Mouse (Mus musculus) CH12.LX (cell line): ENCODE measurements around the gene Ajuba.

Experiments
- CHD1 ChIP-seq: IDR thresholded peaks from 2 replicates; pipeline ENCODE4 v1.6.1; 2012; ENCODE audit warnings: low read depth, low read length, improper control_type of control experiment, inconsistent platforms
- CTCF ChIP-seq, 2 experiments: IDR thresholded peaks in 1 of 2; conservative IDR thresholded peaks in 1 of 2; 2 replicates each; pipeline ENCODE4 v1.5.1; 2011 to 2012; ENCODE audit warnings: low read depth in 2 of 2, low read length in 2 of 2, improper control_type of control experiment in 1 of 2, inconsistent platforms in 1 of 2, mild to moderate bottlenecking in 1 of 2, moderate library complexity in 1 of 2
- ETS1 ChIP-seq: conservative IDR thresholded peaks from 2 replicates; pipeline ENCODE4 v1.6.1; 2012; ENCODE audit warnings: low read depth, mild to moderate bottlenecking, inconsistent platforms, low read length, improper control_type of control experiment, moderate library complexity
- MAX ChIP-seq: IDR thresholded peaks from 2 replicates; pipeline ENCODE4 v1.6.1; 2011; ENCODE audit warnings: low read length, improper control_type of control experiment
- MEF2A ChIP-seq: IDR thresholded peaks from 2 replicates; pipeline ENCODE4 v1.6.1; 2014; ENCODE audit warnings: low read depth, mild to moderate bottlenecking, inconsistent platforms, low read length, improper control_type of control experiment, borderline replicate concordance
- MYC ChIP-seq: IDR thresholded peaks from 2 replicates; pipeline ENCODE4 v1.6.1; 2011; ENCODE audit warnings: low read depth, mild to moderate bottlenecking, improper control_type of control experiment, low read length
- POLR2A ChIP-seq: IDR thresholded peaks from 2 replicates; pipeline ENCODE4 v1.6.1; 2011; ENCODE audit warnings: low read depth, mild to moderate bottlenecking, improper control_type of control experiment, low read length
- RAD21 ChIP-seq: IDR thresholded peaks from 2 replicates; pipeline ENCODE4 v1.6.1; 2011; ENCODE audit warnings: low read depth, mild to moderate bottlenecking, low read length, improper control_type of control experiment, moderate library complexity
- ZKSCAN1 ChIP-seq: IDR thresholded peaks from 2 replicates; pipeline ENCODE4 v1.6.1; 2012; ENCODE audit warnings: low read depth, inconsistent platforms, low read length, improper control_type of control experiment, borderline replicate concordance

GRCm38 (mm10) chr14:54568694-54569414 lies 8.5 kb downstream of the Ajuba start:
- TF ChIP-seq RAD21, result peak; percentile 86
- TF ChIP-seq CTCF (conservative IDR thresholded peaks at IDR 0.05 in 1 of 2, IDR thresholded peaks at IDR 0.05 in 1 of 2; ENCODE audit: low read depth in 2 of 2, low read length in 2 of 2), result peak; percentile 82 to 88
- TF ChIP-seq ZKSCAN1, result no peak
- no peak for TF ChIP-seq MAX
- no peak for TF ChIP-seq ETS1
- TF ChIP-seq MYC, result no peak
- TF ChIP-seq MEF2A, result no peak
- TF ChIP-seq POLR2A, result no peak
- no peak for TF ChIP-seq CHD1
